Mouse (Mus musculus): ENCODE results near the gene Gm17268. TPM values are rescaled to one million over a fixed set of nuclear protein-coding genes. Genes with fewer than 3 reads are reported as not detected.

Gm17268 gene
- polyA plus RNA-seq, 1 experiment: not detected

GRCm38 (mm10) chr11:82000581-82000980 lies 37.8 kb downstream of the Gm17268 start:
- H3K4me1 ChIP-seq (ENCODE audit: control insufficient read depth, insufficient read depth, low read length): no peaks in the 10 kb centered on the region
- TF ChIP-seq POLR2A (IDR thresholded peaks at IDR 0.05; ENCODE audit: low read depth, low read length): no peak
- TF ChIP-seq CTCF (conservative IDR thresholded peaks at IDR 0.05; ENCODE audit: insufficient read depth, insufficient read length, low read depth, low read length): no peak
- 55% methylated on average over 5 of the region's 5 CpGs for WGBS
- no peak overlapping the region for H3K27ac ChIP-seq (ENCODE audit: insufficient read depth, low read depth, low read length)
- no peaks in the 10 kb centered on the region for H3K27me3 ChIP-seq (replicated peaks; ENCODE audit: control insufficient read depth, insufficient read depth, low read length)
- no peak for DNase-seq
- H3K4me3 ChIP-seq (ENCODE audit: insufficient read depth, low read depth, low read length): no peak overlapping the region
- no peaks in the 10 kb centered on the region for H3K36me3 ChIP-seq (ENCODE audit: control insufficient read depth, insufficient read depth, low read length)

GRCm38 (mm10) chr11:81999469-81999868 lies 38.9 kb downstream of the Gm17268 start:
- H3K4me3 ChIP-seq (ENCODE audit: insufficient read depth, low read depth, low read length): no peak overlapping the region
- no peaks in the 10 kb centered on the region for H3K4me1 ChIP-seq (ENCODE audit: control insufficient read depth, insufficient read depth, low read length)
- WGBS: 77% methylated on average over 4 of the region's 4 CpGs
- no peaks in the 10 kb centered on the region for H3K36me3 ChIP-seq (ENCODE audit: control insufficient read depth, insufficient read depth, low read length)
- no peaks in the 10 kb centered on the region for H3K27me3 ChIP-seq (replicated peaks; ENCODE audit: control insufficient read depth, insufficient read depth, low read length)
- no peak for TF ChIP-seq CTCF (conservative IDR thresholded peaks at IDR 0.05; ENCODE audit: insufficient read depth, insufficient read length, low read depth, low read length)
- no peak for TF ChIP-seq POLR2A (IDR thresholded peaks at IDR 0.05; ENCODE audit: low read depth, low read length)
- no peak for DNase-seq
- no peak overlapping the region for H3K27ac ChIP-seq (ENCODE audit: insufficient read depth, low read depth, low read length)

- DNase-seq: no peak
- no peak for TF ChIP-seq POLR2A (IDR thresholded peaks at IDR 0.05; ENCODE audit: low read depth, low read length)
- TF ChIP-seq CTCF (conservative IDR thresholded peaks at IDR 0.05; ENCODE audit: insufficient read depth, insufficient read length, low read depth, low read length): no peak
- H3K36me3 ChIP-seq (ENCODE audit: control insufficient read depth, insufficient read depth, low read length): no peaks in the 10 kb centered on the region
- no peak overlapping the region for H3K4me3 ChIP-seq (ENCODE audit: insufficient read depth, low read depth, low read length)
- 88% methylated on average over 3 of the region's 3 CpGs for WGBS
- no peaks in the 10 kb centered on the region for H3K4me1 ChIP-seq (ENCODE audit: control insufficient read depth, insufficient read depth, low read length)
- no peaks in the 10 kb centered on the region for H3K27me3 ChIP-seq (replicated peaks; ENCODE audit: control insufficient read depth, insufficient read depth, low read length)
- H3K27ac ChIP-seq (ENCODE audit: insufficient read depth, low read depth, low read length): no peak overlapping the region
Observed at GRCm38 (mm10) chr11:81998646-81999045, 39.7 kb downstream of the Gm17268 start.

GRCm38 (mm10) chr11:81997085-81997484 lies 41.3 kb downstream of the Gm17268 start:
- H3K4me1 ChIP-seq (ENCODE audit: control insufficient read depth, insufficient read depth, low read length): no peaks in the 10 kb centered on the region
- no peak for TF ChIP-seq CTCF (conservative IDR thresholded peaks at IDR 0.05; ENCODE audit: insufficient read depth, insufficient read length, low read depth, low read length)
- TF ChIP-seq POLR2A (IDR thresholded peaks at IDR 0.05; ENCODE audit: low read depth, low read length): no peak
- H3K36me3 ChIP-seq (ENCODE audit: control insufficient read depth, insufficient read depth, low read length): no peaks in the 10 kb centered on the region
- 73% methylated on average over 5 of the region's 5 CpGs for WGBS
- no peak for DNase-seq
- H3K27me3 ChIP-seq (replicated peaks; ENCODE audit: control insufficient read depth, insufficient read depth, low read length): no peaks in the 10 kb centered on the region
- H3K27ac ChIP-seq (ENCODE audit: insufficient read depth, low read depth, low read length): no peak overlapping the region
- H3K4me3 ChIP-seq (ENCODE audit: insufficient read depth, low read depth, low read length): no peak overlapping the region

- 46% methylated on average over 10 of the region's 10 CpGs for WGBS
- TF ChIP-seq POLR2A (IDR thresholded peaks at IDR 0.05; ENCODE audit: low read depth, low read length): no peak
- peak; percentile 100 for TF ChIP-seq CTCF (conservative IDR thresholded peaks at IDR 0.05; ENCODE audit: insufficient read depth, insufficient read length, low read depth, low read length)
- no peaks in the 10 kb centered on the region for H3K27me3 ChIP-seq (replicated peaks; ENCODE audit: control insufficient read depth, insufficient read depth, low read length)
- no peak overlapping the region for H3K27ac ChIP-seq (ENCODE audit: insufficient read depth, low read depth, low read length)
- H3K4me3 ChIP-seq (ENCODE audit: insufficient read depth, low read depth, low read length): no peak overlapping the region
- H3K4me1 ChIP-seq (ENCODE audit: control insufficient read depth, insufficient read depth, low read length): no peaks in the 10 kb centered on the region
- H3K36me3 ChIP-seq (ENCODE audit: control insufficient read depth, insufficient read depth, low read length): no peaks in the 10 kb centered on the region
- peak; percentile 67 for DNase-seq
Observed at GRCm38 (mm10) chr11:81996172-81996841, 42.1 kb downstream of the Gm17268 start.

- TF ChIP-seq CTCF (conservative IDR thresholded peaks at IDR 0.05; ENCODE audit: insufficient read depth, insufficient read length, low read depth, low read length): peak; percentile 50
- no peak for TF ChIP-seq POLR2A (IDR thresholded peaks at IDR 0.05; ENCODE audit: low read depth, low read length)
- 43% methylated on average over 5 of the region's 5 CpGs for WGBS
- Histone ChIP-seq H3K36me3 (ENCODE audit: control insufficient read depth, insufficient read depth, low read length) (no peaks in the 10 kb centered on the region), H3K4me1 (ENCODE audit: control insufficient read depth, insufficient read depth, low read length) (no peaks in the 10 kb centered on the region), H3K27ac (ENCODE audit: insufficient read depth, low read depth, low read length) (no peak overlapping the region), H3K4me3 (ENCODE audit: insufficient read depth, low read depth, low read length) (no peak overlapping the region), H3K27me3 (replicated peaks; ENCODE audit: control insufficient read depth, insufficient read depth, low read length) (no peaks in the 10 kb centered on the region)
- DNase-seq: peak; percentile 28
Observed at GRCm38 (mm10) chr11:81983146-81983545, 55.2 kb downstream of the Gm17268 start.

GRCm38 (mm10) chr11:81982191-81982590 lies 56.2 kb downstream of the Gm17268 start:
- DNase-seq: peak; percentile 5
- Histone ChIP-seq H3K27me3 (replicated peaks; ENCODE audit: control insufficient read depth, insufficient read depth, low read length) (no peaks in the 10 kb centered on the region), H3K4me1 (ENCODE audit: control insufficient read depth, insufficient read depth, low read length) (no peaks in the 10 kb centered on the region), H3K36me3 (ENCODE audit: control insufficient read depth, insufficient read depth, low read length) (no peaks in the 10 kb centered on the region), H3K27ac (ENCODE audit: insufficient read depth, low read depth, low read length) (no peak overlapping the region), H3K4me3 (ENCODE audit: insufficient read depth, low read depth, low read length) (no peak overlapping the region)
- TF ChIP-seq CTCF (conservative IDR thresholded peaks at IDR 0.05; ENCODE audit: insufficient read depth, insufficient read length, low read depth, low read length) (no peak), POLR2A (IDR thresholded peaks at IDR 0.05; ENCODE audit: low read depth, low read length) (no peak)
- 10% methylated on average over 11 of the region's 11 CpGs for WGBS

Other genes starting within 250 kb of the Gm17268 start
- gene 5530401A14Rik, start 177.9 kb downstream of the Gm17268 start, polyA plus RNA-seq (2012; rRNA removed): not detected in 2 replicates
- gene Asic2, start 70.1 kb downstream of the Gm17268 start, polyA plus RNA-seq (2012; rRNA removed): 0.75 and 1.1 TPM in 2 replicates
- 3.4 and 4.2 TPM in 2 replicates for gene Ccl2, start 3.0 kb downstream of the Gm17268 start, polyA plus RNA-seq (2012; rRNA removed)
- gene Ccl7, start 7.2 kb upstream of the Gm17268 start, polyA plus RNA-seq (2012; rRNA removed): 0.16 and 0.27 TPM in 2 replicates
- gene Ccl11, start 19.3 kb upstream of the Gm17268 start, polyA plus RNA-seq (2012; rRNA removed): 2.3 and 2.4 TPM in 2 replicates
- gene Ccl12, start 63.3 kb upstream of the Gm17268 start, polyA plus RNA-seq (2012; rRNA removed): 1.2 and 2.3 TPM in 2 replicates
- 1.7 and 6.7 TPM in 2 replicates for gene Ccl8, start 76.6 kb upstream of the Gm17268 start, polyA plus RNA-seq (2012; rRNA removed)